Mouse (Mus musculus): ENCODE data around the gene Bmpr2. TPM values are rescaled to one million over a fixed set of nuclear protein-coding genes. Genes with fewer than 3 reads are reported as not detected.

Gene Bmpr2
- total and polyA plus RNA-seq, 3 experiments: 8.2 to 45.4 (median 40.4) TPM

DNA sequence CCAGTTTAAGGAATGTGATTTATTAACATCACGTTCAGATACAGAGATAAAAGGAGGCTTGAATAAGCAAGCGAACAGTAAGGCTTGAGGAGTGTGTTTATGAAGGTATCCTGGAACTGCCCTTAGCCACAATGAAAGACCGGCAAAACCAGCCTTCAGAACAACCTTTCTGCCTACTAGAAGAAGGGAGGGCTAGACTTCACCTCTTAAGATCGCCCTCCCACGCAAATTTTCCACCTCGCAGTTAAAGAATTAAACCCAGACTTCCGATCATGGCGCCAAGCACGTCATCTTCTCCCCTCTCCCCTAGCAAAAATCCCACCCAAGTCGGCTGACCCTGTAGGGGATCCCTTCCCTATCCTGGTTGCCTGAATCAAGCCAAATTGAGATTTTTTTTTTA, 992 bp upstream of the Bmpr2 start:
- H3K4me1 ChIP-seq (ENCODE audit: control insufficient read depth, insufficient read depth, low read length): peaks cover 4% of the 10 kb centered on the region
- H3K27ac ChIP-seq: peak overlapping the region; percentile 85
- intact Hi-C loops (cut with DNase I): loop anchor here (2.0 to 5.0 kb wide), 4 partner anchors 80 to 335 kb away; partner anchors contain the start of genes Carf, Nop58 and Wdr12
- peak overlapping the region; percentile 85 for H3K9ac ChIP-seq (ENCODE audit: low read depth, low read length)
- DNase-seq: no peak
- H3K4me3 ChIP-seq: peak overlapping the region; percentile 77
- WGBS: 16% methylated on average over 10 of the region's 10 CpGs
- peaks cover 8% of the 10 kb centered on the region for H3K36me3 ChIP-seq (ENCODE audit: control insufficient read depth, insufficient read depth, low read length)
- no peaks in the 10 kb centered on the region for H3K27me3 ChIP-seq (ENCODE audit: control insufficient read depth, insufficient read depth, low read length)
- 0 out of 2 replicates have a peak, but pooled peaks cover 1% of the 10 kb centered on the region for H3K79me2 ChIP-seq (replicated peaks; ENCODE audit: control insufficient read depth, insufficient read depth, low read length)
- TF ChIP-seq POLR2A (IDR thresholded peaks at IDR 0.05; ENCODE audit: insufficient read depth, low read depth, low read length) (no peak), CTCF (IDR thresholded peaks at IDR 0.05) (no peak), EP300 (IDR thresholded peaks at IDR 0.05; ENCODE audit: insufficient read depth, low read depth, low read length) (no peak)

DNA sequence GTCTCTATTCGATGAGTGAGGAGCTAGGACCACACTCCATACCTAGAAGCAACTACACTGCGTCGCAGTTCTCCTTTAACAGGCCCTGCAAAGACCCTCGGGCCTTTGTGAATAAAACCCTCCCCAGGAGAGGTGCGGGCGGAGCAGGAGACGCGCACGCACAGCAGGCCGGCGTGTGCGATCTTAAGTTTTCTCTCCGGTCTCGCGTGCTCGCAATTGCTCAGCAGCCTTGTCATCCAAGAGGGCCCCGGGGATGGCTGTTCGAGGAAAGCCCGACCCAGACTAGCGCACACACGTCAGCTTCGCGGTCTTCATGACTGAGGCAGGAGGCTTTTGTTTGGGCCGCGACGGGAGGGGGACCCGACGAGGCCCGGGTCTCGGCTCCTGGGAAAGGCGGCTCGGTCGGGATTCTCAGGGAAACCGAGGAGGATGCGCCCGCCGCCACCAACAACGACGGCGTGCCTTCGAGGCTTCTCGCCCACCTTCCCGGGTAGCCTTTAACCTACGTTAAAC, 493 bp upstream of the Bmpr2 start:
- H3K4me1 ChIP-seq (ENCODE audit: control insufficient read depth, insufficient read depth, low read length): peaks cover 4% of the 10 kb centered on the region
- H3K4me3 ChIP-seq: peak overlapping the region; percentile 77
- peak overlapping the region; percentile 85 for H3K9ac ChIP-seq (ENCODE audit: low read depth, low read length)
- intact Hi-C loops (cut with DNase I): loop anchor here (2.0 to 5.0 kb wide), 4 partner anchors 80 to 335 kb away; partner anchors contain the start of genes Carf, Nop58 and Wdr12
- DNase-seq: no peak
- TF ChIP-seq POLR2A (IDR thresholded peaks at IDR 0.05; ENCODE audit: insufficient read depth, low read depth, low read length): no peak
- TF ChIP-seq CTCF (IDR thresholded peaks at IDR 0.05): no peak
- 0 out of 2 replicates have a peak, but pooled peaks have one; percentile 22 for TF ChIP-seq EP300 (IDR thresholded peaks at IDR 0.05; ENCODE audit: insufficient read depth, low read depth, low read length)
- no peaks in the 10 kb centered on the region for H3K27me3 ChIP-seq (ENCODE audit: control insufficient read depth, insufficient read depth, low read length)
- peak overlapping the region; percentile 85 for H3K27ac ChIP-seq
- peaks cover 8% of the 10 kb centered on the region for H3K36me3 ChIP-seq (ENCODE audit: control insufficient read depth, insufficient read depth, low read length)
- WGBS: under 1% methylated on average over 44 of the region's 44 CpGs
- H3K79me2 ChIP-seq (replicated peaks; ENCODE audit: control insufficient read depth, insufficient read depth, low read length): 0 out of 2 replicates have a peak, but pooled peaks cover 1% of the 10 kb centered on the region

DNA sequence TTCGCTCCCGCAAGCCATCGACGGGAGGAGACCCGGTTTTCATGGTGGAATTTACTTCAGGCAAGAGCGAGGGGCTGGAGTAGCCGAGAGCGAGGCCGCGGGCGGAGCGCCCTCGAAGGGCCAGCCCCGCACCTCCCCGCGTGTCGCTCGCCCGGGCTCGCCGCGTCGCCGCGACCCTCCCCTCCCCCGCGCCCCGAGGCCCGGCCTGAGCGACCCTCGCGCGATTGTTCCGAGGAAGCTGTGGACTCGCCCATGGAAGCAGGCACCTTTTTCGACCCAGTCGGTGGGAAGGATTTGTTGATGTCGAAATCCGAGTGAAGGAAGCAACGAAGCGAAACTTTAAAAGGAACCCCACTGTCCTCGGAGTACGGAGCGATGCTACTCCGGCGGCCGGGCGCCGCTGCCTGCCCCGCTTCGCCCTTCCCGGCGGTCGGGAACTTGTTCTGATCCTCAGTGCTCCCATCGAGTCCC, 616 bp downstream of the Bmpr2 start:
- WGBS: under 1% methylated on average over 50 of the region's 55 CpGs
- peak overlapping the region; percentile 92 for H3K27ac ChIP-seq
- TF ChIP-seq EP300 (IDR thresholded peaks at IDR 0.05; ENCODE audit: insufficient read depth, low read depth, low read length): no peak
- peak; percentile 53 for TF ChIP-seq POLR2A (IDR thresholded peaks at IDR 0.05; ENCODE audit: insufficient read depth, low read depth, low read length)
- H3K4me1 ChIP-seq (ENCODE audit: control insufficient read depth, insufficient read depth, low read length): peaks cover 4% of the 10 kb centered on the region
- intact Hi-C loops (cut with DNase I): loop anchor here (2.0 to 5.0 kb wide), 4 partner anchors 82 to 333 kb away; partner anchors contain the start of genes Carf, Nop58 and Wdr12
- H3K79me2 ChIP-seq (replicated peaks; ENCODE audit: control insufficient read depth, insufficient read depth, low read length): peaks cover 4% of the 10 kb centered on the region; the same call in 1 of the 2 replicates
- peak overlapping the region; percentile 96 for H3K9ac ChIP-seq (ENCODE audit: low read depth, low read length)
- peak; percentile 76 to 79 for DNase-seq
- H3K36me3 ChIP-seq (ENCODE audit: control insufficient read depth, insufficient read depth, low read length): peaks cover 9% of the 10 kb centered on the region
- no peaks in the 10 kb centered on the region for H3K27me3 ChIP-seq (ENCODE audit: control insufficient read depth, insufficient read depth, low read length)
- peak overlapping the region; percentile 77 for H3K4me3 ChIP-seq

DNA sequence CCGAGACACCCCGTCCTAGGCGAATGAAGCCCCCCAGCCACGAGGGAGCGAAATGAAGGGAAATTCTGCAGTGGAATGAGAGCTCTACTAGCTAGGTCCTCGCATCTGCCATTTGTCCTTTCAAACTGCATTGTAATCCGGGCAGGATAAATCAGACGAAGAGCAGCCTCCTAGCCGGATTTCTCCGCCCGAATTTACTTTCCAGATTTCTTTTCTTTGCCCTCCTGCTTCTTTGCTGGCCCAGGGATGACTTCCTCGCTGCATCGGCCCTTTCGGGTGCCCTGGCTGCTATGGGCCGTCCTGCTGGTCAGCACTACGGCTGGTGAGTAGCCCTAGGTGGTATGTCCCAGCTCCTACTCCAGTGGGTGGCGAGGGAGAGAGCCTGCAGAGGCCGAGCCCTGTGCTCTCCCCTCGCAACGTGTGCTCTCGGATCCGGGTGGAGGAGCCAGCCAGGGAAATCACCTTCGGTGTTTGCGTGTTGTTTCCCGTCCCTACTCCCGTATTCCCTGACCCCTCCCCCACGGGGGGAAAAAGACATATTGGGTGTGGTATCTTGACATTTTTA, 1.3 kb downstream of the Bmpr2 start:
- Histone ChIP-seq H3K4me1 (ENCODE audit: control insufficient read depth, insufficient read depth, low read length) (peaks cover 4% of the 10 kb centered on the region), H3K4me3 (peak overlapping the region; percentile 77), H3K27ac (peak overlapping the region; percentile 92), H3K9ac (ENCODE audit: low read depth, low read length) (peak overlapping the region; percentile 84), H3K27me3 (ENCODE audit: control insufficient read depth, insufficient read depth, low read length) (no peaks in the 10 kb centered on the region), H3K36me3 (ENCODE audit: control insufficient read depth, insufficient read depth, low read length) (peaks cover 9% of the 10 kb centered on the region), H3K79me2 (replicated peaks; ENCODE audit: control insufficient read depth, insufficient read depth, low read length) (peaks cover 4% of the 10 kb centered on the region; the same call in 1 of the 2 replicates)
- intact Hi-C loops (cut with DNase I): loop anchor here (5.0 kb wide), 3 partner anchors 82 to 333 kb away; partner anchors contain the start of genes Carf, Nop58 and Wdr12
- DNase-seq: peak; percentile 69 to 76
- 1% methylated on average over 27 of the region's 27 CpGs for WGBS
- TF ChIP-seq POLR2A (IDR thresholded peaks at IDR 0.05; ENCODE audit: insufficient read depth, low read depth, low read length) (peak; percentile 54), CTCF (IDR thresholded peaks at IDR 0.05) (peak; percentile 33), EP300 (IDR thresholded peaks at IDR 0.05; ENCODE audit: insufficient read depth, low read depth, low read length) (no peak)

DNA sequence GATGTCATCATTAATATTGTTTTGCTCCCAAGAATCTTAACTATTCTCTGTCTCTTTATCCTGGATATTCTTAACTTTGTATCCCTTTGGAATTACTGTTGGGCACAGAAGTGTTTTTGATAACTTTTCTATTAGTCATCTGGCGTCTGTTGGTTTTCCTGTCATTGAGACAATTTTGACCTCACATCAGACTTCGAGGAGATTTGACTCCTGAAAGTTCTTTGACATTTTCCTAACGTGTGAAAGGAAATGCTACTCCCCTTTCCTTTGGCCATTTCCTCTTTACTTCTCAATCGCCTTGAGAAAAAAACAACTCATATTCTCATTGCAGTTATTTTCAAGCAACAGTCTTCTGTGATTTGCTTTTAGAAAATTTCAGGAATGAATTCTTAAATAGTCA, 2.1 kb downstream of the Bmpr2 start:
- H3K4me3 ChIP-seq: peak overlapping the region; percentile 77
- H3K27me3 ChIP-seq (ENCODE audit: control insufficient read depth, insufficient read depth, low read length): no peaks in the 10 kb centered on the region

More for the DNA sequence above, 2.1 kb downstream of the Bmpr2 start:
- no peak for TF ChIP-seq CTCF (IDR thresholded peaks at IDR 0.05)
- no peak for TF ChIP-seq EP300 (IDR thresholded peaks at IDR 0.05; ENCODE audit: insufficient read depth, low read depth, low read length)
- 0 out of 2 replicates have a peak, but pooled peaks have one; percentile 21 for TF ChIP-seq POLR2A (IDR thresholded peaks at IDR 0.05; ENCODE audit: insufficient read depth, low read depth, low read length)
- Histone ChIP-seq H3K79me2 (replicated peaks; ENCODE audit: control insufficient read depth, insufficient read depth, low read length) (peaks cover 5% of the 10 kb centered on the region; the same call in 1 of the 2 replicates), H3K4me1 (ENCODE audit: control insufficient read depth, insufficient read depth, low read length) (peaks cover 4% of the 10 kb centered on the region), H3K36me3 (ENCODE audit: control insufficient read depth, insufficient read depth, low read length) (peaks cover 9% of the 10 kb centered on the region), H3K9ac (ENCODE audit: low read depth, low read length) (no peak overlapping the region), H3K27ac (peak overlapping the region; percentile 92)
- DNase-seq: no peak
- intact Hi-C loops (cut with DNase I): no loop called here
- 1% methylated on average over 4 of the region's 4 CpGs for WGBS

All from heart, adult 2 months (tissue).